Mouse (Mus musculus) layer of hippocampus, postnatal 25 days (tissue): ENCODE results near the gene Olfr601. TPM values are rescaled to one million over a fixed set of nuclear protein-coding genes. Genes with fewer than 3 reads are reported as not detected.
"Not testable (repeated sequence)": the region's sequence is repeated elsewhere in the genome, so short reads cannot be mapped to it uniquely, and the experiment has no call there.

Source experiments
- DNase-seq, 2 experiments: peaks; one replicate each; pipeline ENCODE4 v3.0.0; 2022; ENCODE audit warnings: mixed read lengths in 2 of 2, low spot score in 1 of 2; ENCODE audit errors: extremely low spot score in 1 of 2
- total RNA-seq, 2 experiments: library from RNA; stranded (reverse); gene quantifications; 2 replicates each; pipeline ENCODE4 v1.2.3; 2021

Olfr601 gene
- not detected for total RNA-seq

GRCm38 (mm10) chr7:103362555-103362954, at the start of gene Olfr601:
TSS of gene Olfr601 (minus strand) at chr7:103362655.
- no peak for DNase-seq

GRCm38 (mm10) chr7:103406521-103407055, 44.1 kb upstream of the Olfr601 start:
- not testable (repeated sequence) for DNase-seq

GRCm38 (mm10) chr7:103398981-103399380, 36.5 kb upstream of the Olfr601 start:
- DNase-seq, result no peak

GRCm38 (mm10) chr7:103397758-103398157, 35.3 kb upstream of the Olfr601 start:
- no peak for DNase-seq

GRCm38 (mm10) chr7:103386077-103386476, 23.6 kb upstream of the Olfr601 start, which contains the start of gene Olfr603:
TSS of gene Olfr603 (minus strand) at chr7:103386177.
- no peak for DNase-seq

- DNase-seq, result no peak
These were observed 12.9 kb downstream of the Olfr601 start, which contains the start of gene Olfr600 for GRCm38 (mm10) chr7:103349569-103349968. TSS of gene Olfr600 (minus strand) at chr7:103349669.

- DNase-seq, result no peak
These were observed 26.8 kb downstream of the Olfr601 start, which contains the start of gene Olfr599 for GRCm38 (mm10) chr7:103335617-103336016. TSS of gene Olfr599 (plus strand) at chr7:103335917.

- no peak for DNase-seq
These were observed 39.2 kb downstream of the Olfr601 start, which contains the start of gene Olfr598 for GRCm38 (mm10) chr7:103323268-103323667. TSS of gene Olfr598 (plus strand) at chr7:103323568.

- not testable (repeated sequence) for DNase-seq
These were observed 46.4 kb downstream of the Olfr601 start, which contains the start of gene Olfr597 for GRCm38 (mm10) chr7:103316015-103316414. TSS of gene Olfr597 (plus strand) at chr7:103316315.

Other genes with a start within 250 kb of the Olfr601 start
- gene Olfr586, start 237.0 kb downstream of the Olfr601 start, total RNA-seq, result not detected
- not detected for gene Olfr588-ps1, start 221.8 kb downstream of the Olfr601 start, total RNA-seq
- gene Olfr589, start 206.3 kb downstream of the Olfr601 start, total RNA-seq, result not detected
- gene Olfr591, start 184.3 kb downstream of the Olfr601 start, total RNA-seq, result not detected
- gene Olfr592, start 177.9 kb downstream of the Olfr601 start, total RNA-seq, result not detected
- gene Olfr593, start 150.8 kb downstream of the Olfr601 start, total RNA-seq, result not detected
- gene Olfr594, start 145.7 kb downstream of the Olfr601 start, total RNA-seq, result not detected
- gene Usp17ld, start 110.2 kb downstream of the Olfr601 start, total RNA-seq, result not detected
- not detected for gene Olfr596, start 57.0 kb downstream of the Olfr601 start, total RNA-seq
- gene Olfr597, start 46.3 kb downstream of the Olfr601 start, total RNA-seq, result not detected
- gene Olfr598, start 39.1 kb downstream of the Olfr601 start, total RNA-seq, result not detected
- not detected for gene Olfr599, start 26.7 kb downstream of the Olfr601 start, total RNA-seq
- gene Olfr600, start 13.0 kb downstream of the Olfr601 start, total RNA-seq, result not detected
- gene Olfr603, start 23.5 kb upstream of the Olfr601 start, total RNA-seq, result not detected
- gene Usp17lc, start 52.4 kb upstream of the Olfr601 start, total RNA-seq, result not detected
- not detected for gene Olfr605, start 82.8 kb upstream of the Olfr601 start, total RNA-seq
- gene Olfr606, start 86.4 kb upstream of the Olfr601 start, total RNA-seq, result not detected
- not detected for gene Olfr607, start 101.5 kb upstream of the Olfr601 start, total RNA-seq
- not detected for gene Olfr608, start 107.2 kb upstream of the Olfr601 start, total RNA-seq
- not detected for gene Olfr609, start 135.4 kb upstream of the Olfr601 start, total RNA-seq
- gene Olfr610, start 149.5 kb upstream of the Olfr601 start, total RNA-seq, result not detected
- gene Olfr611, start 158.2 kb upstream of the Olfr601 start, total RNA-seq, result not detected
- not detected for gene Olfr612, start 180.1 kb upstream of the Olfr601 start, total RNA-seq
- not detected for gene Olfr613, start 185.4 kb upstream of the Olfr601 start, total RNA-seq
- gene Olfr615, start 193.4 kb upstream of the Olfr601 start, total RNA-seq, result not detected
- not detected for gene Olfr616, start 206.5 kb upstream of the Olfr601 start, total RNA-seq
- not detected for gene Olfr617, start 210.4 kb upstream of the Olfr601 start, total RNA-seq
- not detected for gene Olfr618, start 227.4 kb upstream of the Olfr601 start, total RNA-seq
- not detected for gene Olfr619, start 237.9 kb upstream of the Olfr601 start, total RNA-seq
- gene Olfr620, start 249.9 kb upstream of the Olfr601 start, total RNA-seq, result not detected